Mouse (Mus musculus) E14TG2a.4 (cell line): ENCODE results near the gene Timm22.

Source experiments
- CTCF ChIP-seq: conservative IDR thresholded peaks from 2 replicates; pipeline ENCODE4 v1.5.1; 2014; ENCODE audit warnings: low read length
- NANOG ChIP-seq: IDR thresholded peaks from 2 replicates; pipeline ENCODE4 v1.6.1; 2014; ENCODE audit warnings: borderline replicate concordance, low read length, mixed read lengths

GRCm38 (mm10) chr11:76420896-76421295, 14.1 kb downstream of the Timm22 start:
- no peak for TF ChIP-seq CTCF
- no peak for TF ChIP-seq NANOG
